Mouse (Mus musculus) olfactory bulb, adult 2 months (tissue): ENCODE measurements at regions not wholly inside any gene's neighbourhood (a gene's known extent, or its start where the extent isn't known, plus 50 kb on each side); places are given as distances from the start of the nearest gene placed in this dataset.

Source experiments
- CTCF ChIP-seq: fragments of 200-500 bp; IDR thresholded peaks from 2 replicates; pipeline ENCODE4 v1.5.1; 2012; ENCODE audit warnings: low read depth, mild to moderate bottlenecking, low read length, moderate library complexity; ENCODE audit not compliant: insufficient read depth
- POLR2A ChIP-seq: fragments of 200-500 bp; IDR thresholded peaks from 2 replicates; pipeline ENCODE4 v1.6.1; 2012; ENCODE audit warnings: mild to moderate bottlenecking, low read depth, low read length, moderate library complexity; ENCODE audit not compliant: insufficient read depth

- no peak for TF ChIP-seq CTCF
- TF ChIP-seq POLR2A = no peak
These were observed 157.5 kb downstream of the Arl4a start for GRCm38 (mm10) chr12:39880309-39880708.
